Mouse (Mus musculus): ENCODE data around the gene Arhgef2. TPM values are rescaled to one million over a fixed set of nuclear protein-coding genes. Genes with fewer than 3 reads are reported as not detected.

The Arhgef2 gene
- total RNA-seq, 2 experiments from 2014 or later: 42.5 to 48.1 TPM

- intact Hi-C loops (cut with DNase I; ENCODE audit: low total_unique reads): loop anchor here (2.0 kb wide), 1 partner anchor 23 kb away; no protein-coding TSS in a partner anchor
- DNase-seq: no peak
Observed at GRCm38 (mm10) chr3:88631921-88632587, 26.3 kb downstream of the Arhgef2 start.

GRCm38 (mm10) chr3:88633056-88633455 is 27.3 kb downstream of the Arhgef2 start:
- intact Hi-C loops (cut with DNase I; ENCODE audit: low total_unique reads): loop anchor here (2.0 kb wide), 1 partner anchor 24 kb away; no protein-coding TSS in a partner anchor
- no peak for DNase-seq

GRCm38 (mm10) chr3:88635506-88636275 is 29.9 kb downstream of the Arhgef2 start:
- intact Hi-C loops (cut with DNase I; ENCODE audit: low total_unique reads): no loop called here
- no peak for DNase-seq

- DNase-seq: no peak
- intact Hi-C loops (cut with DNase I; ENCODE audit: low total_unique reads): no loop called here
Observed at GRCm38 (mm10) chr3:88636555-88636986, 30.8 kb downstream of the Arhgef2 start.

- no peak for DNase-seq
- intact Hi-C loops (cut with DNase I; ENCODE audit: low total_unique reads): no loop called here
Observed at GRCm38 (mm10) chr3:88637134-88637533, 31.4 kb downstream of the Arhgef2 start.

- DNase-seq: no peak
- intact Hi-C loops (cut with DNase I; ENCODE audit: low total_unique reads): no loop called here
Observed at GRCm38 (mm10) chr3:88639239-88639638, 33.5 kb downstream of the Arhgef2 start.

GRCm38 (mm10) chr3:88640676-88641075 is 34.9 kb downstream of the Arhgef2 start:
- no peak for DNase-seq
- intact Hi-C loops (cut with DNase I; ENCODE audit: low total_unique reads): no loop called here

- intact Hi-C loops (cut with DNase I; ENCODE audit: low total_unique reads): no loop called here
- no peak for DNase-seq
Observed at GRCm38 (mm10) chr3:88643078-88643477, 37.3 kb downstream of the Arhgef2 start.

- intact Hi-C loops (cut with DNase I; ENCODE audit: low total_unique reads): no loop called here
- DNase-seq: no peak
Observed at GRCm38 (mm10) chr3:88645937-88646336, 40.2 kb downstream of the Arhgef2 start.

- intact Hi-C loops (cut with DNase I; ENCODE audit: low total_unique reads): no loop called here
- DNase-seq: no peak
Observed at GRCm38 (mm10) chr3:88646426-88646995, 40.7 kb downstream of the Arhgef2 start.

- DNase-seq: no peak
- intact Hi-C loops (cut with DNase I; ENCODE audit: low total_unique reads): no loop called here
Observed at GRCm38 (mm10) chr3:88647076-88647475, 41.3 kb downstream of the Arhgef2 start.

GRCm38 (mm10) chr3:88647779-88648413 is 42.1 kb downstream of the Arhgef2 start:
- intact Hi-C loops (cut with DNase I; ENCODE audit: low total_unique reads): no loop called here
- no peak for DNase-seq

GRCm38 (mm10) chr3:88648452-88649168 is 42.8 kb downstream of the Arhgef2 start:
- intact Hi-C loops (cut with DNase I; ENCODE audit: low total_unique reads): no loop called here
- no peak for DNase-seq

GRCm38 (mm10) chr3:88649186-88649585 is 43.4 kb downstream of the Arhgef2 start:
- no peak for DNase-seq
- intact Hi-C loops (cut with DNase I; ENCODE audit: low total_unique reads): no loop called here

GRCm38 (mm10) chr3:88649967-88650366 is 44.2 kb downstream of the Arhgef2 start:
- intact Hi-C loops (cut with DNase I; ENCODE audit: low total_unique reads): no loop called here
- DNase-seq: no peak

- no peak for DNase-seq
Observed at GRCm38 (mm10) chr3:88650713-88651504, 45.1 kb downstream of the Arhgef2 start.

GRCm38 (mm10) chr3:88651669-88652618 is 46.2 kb downstream of the Arhgef2 start:
- DNase-seq: no peak
- intact Hi-C loops (cut with DNase I; ENCODE audit: low total_unique reads): no loop called here

More at GRCm38 (mm10) chr3:88650713-88651504, 45.1 kb downstream of the Arhgef2 start:
- intact Hi-C loops (cut with DNase I; ENCODE audit: low total_unique reads): no loop called here
